Mouse (Mus musculus): Measurements from ENCODE around the gene Gramd2.
A peak's percentile ranks its signal among the peaks of the same experiment; 100 is the strongest.

GRCm38 (mm10) chr9:59656635-59657617 lies 23.0 kb upstream of the Gramd2 start:
- TF ChIP-seq CTCF (IDR thresholded peaks at IDR 0.05; ENCODE audit: insufficient read depth, low read length): no peak
- TF ChIP-seq POLR2A (IDR thresholded peaks at IDR 0.05; ENCODE audit: borderline replicate concordance, extremely low read depth, low read depth, low read length): peak; percentile 33; the same call in 1 of the 2 replicates
